Mouse (Mus musculus) hindbrain, embryonic 15.5 days (tissue): ENCODE measurements at regions not wholly inside any gene's neighbourhood (a gene's known extent, or its start where the extent isn't known, plus 50 kb on each side); places are given as distances from the start of the nearest gene placed in this dataset.

ENCODE experiments used
- ATAC-seq: fragments of 200-750 bp; cut with Nextera tagmentation; 2 replicates; pipeline ENCODE4 v1.8.0; 2017; ENCODE audit warnings: low read depth, moderate number of reproducible peaks, moderate TSS enrichment; ENCODE audit not compliant: low FRiP score
- H3K27ac ChIP-seq: fragments of 300-500 bp; sonication (generic); replicated peaks from 2 replicates; pipeline ENCODE4 v1.5.1; 2015; ENCODE audit warnings: mild to moderate bottlenecking, inconsistent platforms
- H3K27me3 ChIP-seq: fragments of 300-500 bp; sonication (generic); 2 replicates; pipeline ENCODE4 v1.6.1; 2015; ENCODE audit warnings: control low read depth, inconsistent platforms
- H3K36me3 ChIP-seq: fragments of 300-500 bp; sonication (generic); 2 replicates; pipeline ENCODE4 v1.6.1; 2015; ENCODE audit warnings: control low read depth, inconsistent platforms
- H3K4me1 ChIP-seq: fragments of 300-500 bp; sonication (generic); replicated peaks from 2 replicates; pipeline ENCODE4 v1.6.1; 2015; ENCODE audit warnings: control low read depth, inconsistent platforms
- H3K4me2 ChIP-seq: fragments of 300-500 bp; sonication (generic); 2 replicates; pipeline ENCODE4 v1.6.1; 2015; ENCODE audit warnings: moderate library complexity, mild to moderate bottlenecking, inconsistent platforms
- H3K4me3 ChIP-seq: fragments of 300-500 bp; sonication (generic); 2 replicates; pipeline ENCODE4 v1.5.1; 2015; ENCODE audit warnings: mild to moderate bottlenecking, inconsistent platforms
- H3K9ac ChIP-seq: fragments of 300-500 bp; sonication (generic); 2 replicates; pipeline ENCODE4 v1.6.1; 2015; ENCODE audit warnings: inconsistent platforms
- H3K9me3 ChIP-seq: fragments of 300-500 bp; sonication (generic); 2 replicates; pipeline ENCODE4 v1.6.1; 2016; ENCODE audit warnings: control low read depth, inconsistent platforms
- WGBS: fragments of 180-500 bp; shearing (Covaris S2); methylation state at CpG from one replicate; pipeline ENCODE4 v1.1.7; 2015; 5-methylcytosine and 5-hydroxymethylcytosine counted together

DNA sequence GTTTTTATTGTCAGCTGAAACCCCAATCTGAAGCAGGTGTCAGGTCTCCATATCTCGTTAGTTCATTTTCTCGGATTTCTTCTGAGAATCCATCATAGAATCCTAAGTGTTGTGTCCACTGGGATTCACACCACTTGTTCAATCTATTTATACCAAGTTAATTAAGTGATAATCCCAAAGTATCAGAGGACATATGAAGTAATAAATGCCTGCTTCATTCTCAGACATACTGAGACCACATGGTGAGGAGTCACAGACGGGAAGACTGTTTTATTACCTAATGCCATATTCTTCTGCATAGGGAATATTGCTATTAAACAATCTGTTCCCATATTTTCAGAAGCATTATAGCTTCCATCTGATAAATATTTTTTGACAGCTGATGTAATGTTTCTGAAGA is 863.5 kb downstream of the Pdha2 start:
- Histone ChIP-seq H3K27ac (no peak overlapping the region), H3K36me3 (no peaks in the 10 kb centered on the region), H3K27me3 (no peaks in the 10 kb centered on the region), H3K4me3 (no peak overlapping the region), H3K9ac (no peak overlapping the region), H3K4me1 (no peaks in the 10 kb centered on the region), H3K9me3 (no peaks in the 10 kb centered on the region), H3K4me2 (no peak overlapping the region)
- WGBS: 45% methylated on average over 3 of the region's 3 CpGs
- ATAC-seq: no peak

DNA sequence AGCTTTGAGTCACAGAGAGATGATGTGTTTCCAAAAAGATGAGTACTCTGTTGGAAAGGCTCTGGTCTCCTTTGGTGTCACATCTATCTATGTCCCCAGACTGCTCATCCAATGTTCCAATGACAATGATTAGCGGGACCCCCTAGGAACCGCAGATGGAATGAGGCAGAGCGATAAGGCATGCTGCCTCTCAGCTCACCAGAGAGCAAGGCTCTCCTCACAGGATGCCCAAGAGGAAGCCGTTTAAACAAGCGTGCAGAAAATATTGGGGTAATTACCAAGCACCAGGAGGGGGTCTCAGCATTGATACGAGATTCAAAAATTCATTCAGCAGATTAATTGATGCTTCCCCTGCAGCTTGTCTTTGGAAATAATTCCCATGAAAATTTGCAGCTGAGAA is 871.5 kb downstream of the Pdha2 start:
- Histone ChIP-seq H3K9me3 (no peaks in the 10 kb centered on the region), H3K4me2 (no peak overlapping the region), H3K4me3 (no peak overlapping the region), H3K36me3 (no peaks in the 10 kb centered on the region), H3K9ac (no peak overlapping the region), H3K4me1 (peaks cover 3% of the 10 kb centered on the region; the same call in 1 of the 2 replicates), H3K27me3 (no peaks in the 10 kb centered on the region), H3K27ac (no peak overlapping the region)
- WGBS: 28% methylated on average over 6 of the region's 6 CpGs
- ATAC-seq: peak; percentile 42; the same call in 1 of the 2 replicates

DNA sequence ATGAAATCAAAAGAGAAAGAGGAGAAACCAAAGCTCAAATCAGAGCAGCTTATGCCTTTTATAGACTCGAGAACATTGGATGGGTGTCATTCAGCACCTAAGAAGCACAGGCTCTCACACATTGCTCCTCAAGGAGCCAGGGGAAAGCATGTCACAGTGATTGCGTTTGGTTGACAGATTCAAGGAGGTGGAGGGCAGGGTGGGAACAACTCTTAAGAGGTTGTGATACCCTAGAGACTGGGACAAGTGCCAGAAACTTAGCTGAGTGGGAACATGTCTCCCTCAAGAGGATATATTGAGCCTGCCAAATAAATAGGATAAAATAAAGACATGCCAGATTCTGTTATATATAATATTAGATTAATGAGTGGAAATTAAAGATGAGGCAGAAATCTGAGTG is 898.4 kb downstream of the Pdha2 start:
- Histone ChIP-seq H3K4me3 (no peak overlapping the region), H3K36me3 (no peaks in the 10 kb centered on the region), H3K4me2 (no peak overlapping the region), H3K4me1 (no peaks in the 10 kb centered on the region), H3K9me3 (no peaks in the 10 kb centered on the region), H3K9ac (no peak overlapping the region), H3K27me3 (no peaks in the 10 kb centered on the region), H3K27ac (no peak overlapping the region)
- 69% methylated on average over 2 of the region's 2 CpGs for WGBS
- no peak for ATAC-seq

DNA sequence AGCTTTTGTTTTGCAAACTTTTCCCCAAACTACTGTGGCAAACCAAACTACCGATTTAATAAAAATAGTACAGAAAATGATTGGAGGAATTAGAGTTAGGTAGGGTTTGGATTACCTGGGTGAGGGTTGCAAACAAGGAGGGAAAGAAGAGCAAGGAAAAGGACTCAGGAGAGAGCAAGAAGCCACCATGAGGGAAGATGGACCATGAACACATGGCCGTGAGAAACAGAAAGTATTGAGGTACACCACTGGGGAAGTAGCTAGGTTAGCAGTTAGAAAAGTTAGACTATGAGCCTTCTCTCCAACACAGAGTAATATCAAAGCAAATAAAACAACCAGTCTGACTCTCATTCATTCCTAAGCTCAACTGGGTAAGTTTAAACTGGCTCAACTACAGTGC is 912.8 kb downstream of the Pdha2 start:
- H3K4me3 ChIP-seq: no peak overlapping the region
- no peak overlapping the region for H3K9ac ChIP-seq
- H3K27ac ChIP-seq: no peak overlapping the region
- no peaks in the 10 kb centered on the region for H3K4me1 ChIP-seq
- no peak for ATAC-seq
- H3K36me3 ChIP-seq: no peaks in the 10 kb centered on the region
- 82% methylated on average over 2 of the region's 2 CpGs for WGBS
- no peaks in the 10 kb centered on the region for H3K9me3 ChIP-seq
- H3K4me2 ChIP-seq: no peak overlapping the region
- H3K27me3 ChIP-seq: no peaks in the 10 kb centered on the region
